8 mouse cellular contexts compared by ENCODE assay signal in genomic region chr13:100774704-100775103, GRCm38 (mm10). TPM values are rescaled to one million over a fixed set of nuclear protein-coding genes. Genes with fewer than 3 reads are reported as not detected.
A peak's percentile ranks its signal among the peaks of the same experiment; 100 is the strongest.
DNase-seq lines count a peak whose midpoint lies in the region; ATAC-seq and TF ChIP-seq lines count a peak whose summit lies in the region.

No protein-coding gene starts in this region.

- ATAC-seq in megakaryocyte, adult 5-6 weeks (ENCODE audit: poor library complexity, severe bottlenecking) = no peak
- ATAC-seq in forebrain, embryonic 12.5 days (ENCODE audit: low FRiP score) = no peak
- no peak for ATAC-seq in limb, embryonic 14.5 days (ENCODE audit: low FRiP score, low read depth)
- ATAC-seq in stomach, embryonic 16.5 days (ENCODE audit: insufficient read depth, low FRiP score) = no peak
- no peak for ATAC-seq in megakaryocyte-erythroid progenitor cell, adult 5-6 weeks (replicated peaks; ENCODE audit: low FRiP score, low TSS enrichment, poor library complexity, severe bottlenecking)

- no peak for TF ChIP-seq POLR2A in limb, embryonic 14.5 days (IDR thresholded peaks at IDR 0.05; ENCODE audit: borderline replicate concordance, extremely low read depth, insufficient read depth, insufficient read length)

- H3K9me3 ChIP-seq in megakaryocyte, embryonic 14.5 days = no peaks in the 10 kb centered on the region
- H3K9me3 ChIP-seq in forebrain, embryonic 12.5 days = no peaks in the 10 kb centered on the region
- no peaks in the 10 kb centered on the region for H3K9me3 ChIP-seq in limb, embryonic 14.5 days (ENCODE audit: control insufficient read depth, low read length)
- no peaks in the 10 kb centered on the region for H3K9me3 ChIP-seq in stomach, embryonic 16.5 days (replicated peaks; ENCODE audit: control insufficient read depth, low read length)

- peak overlapping the region; percentile 93 for H3K4me2 ChIP-seq in forebrain, embryonic 12.5 days
- H3K4me2 ChIP-seq in limb, embryonic 14.5 days (replicated peaks; ENCODE audit: low read depth, low read length, severe bottlenecking) = peak overlapping the region; percentile 67
- peak overlapping the region; percentile 89 for H3K4me2 ChIP-seq in stomach, embryonic 16.5 days (ENCODE audit: low read depth, low read length)

- H3K27me3 ChIP-seq in megakaryocyte, embryonic 14.5 days (replicated peaks) = no peaks in the 10 kb centered on the region
- H3K27me3 ChIP-seq in forebrain, embryonic 12.5 days = no peaks in the 10 kb centered on the region
- no peaks in the 10 kb centered on the region for H3K27me3 ChIP-seq in limb, embryonic 14.5 days (ENCODE audit: control insufficient read depth, insufficient read depth, low read length)
- no peaks in the 10 kb centered on the region for H3K27me3 ChIP-seq in stomach, embryonic 16.5 days (ENCODE audit: control insufficient read depth, insufficient read depth, low read length)

- peak overlapping the region; percentile 78 for H3K9ac ChIP-seq in forebrain, embryonic 12.5 days
- peak overlapping the region; percentile 67; the same call in 1 of the 2 replicates for H3K9ac ChIP-seq in limb, embryonic 14.5 days (ENCODE audit: low read depth, low read length, severe bottlenecking)
- peak overlapping the region; percentile 73 for H3K9ac ChIP-seq in stomach, embryonic 16.5 days (ENCODE audit: low read length)

- peak overlapping the region; percentile 99 for H3K4me3 ChIP-seq in megakaryocyte, embryonic 14.5 days (replicated peaks)
- peak overlapping the region; percentile 89 for H3K4me3 ChIP-seq in forebrain, embryonic 12.5 days (replicated peaks)
- peak overlapping the region; percentile 78 for H3K4me3 ChIP-seq in limb, embryonic 14.5 days (replicated peaks; ENCODE audit: low read length)
- peak overlapping the region; percentile 77 for H3K4me3 ChIP-seq in stomach, embryonic 16.5 days (replicated peaks; ENCODE audit: low read length)

- DNase-seq in limb, embryonic 14.5 days (ENCODE audit: low spot score) = no peak
- DNase-seq in thymus, postnatal 0 days (ENCODE audit: low spot score) = no peak
- DNase-seq in cerebellum, adult 18-20 months = no peak

- H3K36me3 ChIP-seq in megakaryocyte, embryonic 14.5 days (replicated peaks; ENCODE audit: low read length) = peaks cover 43% of the 10 kb centered on the region
- peaks cover 35% of the 10 kb centered on the region for H3K36me3 ChIP-seq in forebrain, embryonic 12.5 days (replicated peaks)
- peaks cover 29% of the 10 kb centered on the region for H3K36me3 ChIP-seq in limb, embryonic 14.5 days (ENCODE audit: control insufficient read depth, insufficient read depth, low read length)
- H3K36me3 ChIP-seq in stomach, embryonic 16.5 days (ENCODE audit: control insufficient read depth, insufficient read depth, low read length) = no peaks in the 10 kb centered on the region

- peaks cover 34% of the 10 kb centered on the region for H3K4me1 ChIP-seq in megakaryocyte, embryonic 14.5 days
- H3K4me1 ChIP-seq in forebrain, embryonic 12.5 days = peaks cover 18% of the 10 kb centered on the region
- peaks cover 8% of the 10 kb centered on the region; the same call in 1 of the 2 replicates for H3K4me1 ChIP-seq in limb, embryonic 14.5 days (ENCODE audit: control insufficient read depth, insufficient read depth, low read length)
- 0 out of 2 replicates have a peak, but pooled peaks cover 13% of the 10 kb centered on the region for H3K4me1 ChIP-seq in stomach, embryonic 16.5 days (ENCODE audit: control insufficient read depth, insufficient read depth, low read length)

- no peak overlapping the region for H3K27ac ChIP-seq in forebrain, embryonic 12.5 days
- H3K27ac ChIP-seq in limb, embryonic 14.5 days (replicated peaks; ENCODE audit: low read depth, low read length) = no peak overlapping the region
- H3K27ac ChIP-seq in stomach, embryonic 16.5 days (ENCODE audit: low read length) = no peak overlapping the region

RNA-seq across cellular contexts. Expression of gene Cenph, which starts 1.0 kb away (rescaled TPM):
- 9.2 TPM in 1 of 2 replicates, not detected in the other for polyA plus RNA-seq in megakaryocyte, embryonic 14.5 days (2012; ENCODE audit: insufficient read depth, low replicate concordance)
- 36.9 and 44.5 TPM in 2 replicates for total RNA-seq in megakaryocyte, adult 5-6 weeks (2015)
- total RNA-seq in megakaryocyte, adult 5-6 weeks (2017) = 31.4 and 39.6 TPM in 2 replicates
- polyA plus RNA-seq in forebrain, embryonic 12.5 days (2016; fragmentation: Nextera tagmentation; extraction: Ambion mirVana) = 46.3 and 48.9 TPM in 2 replicates
- polyA plus RNA-seq in limb, embryonic 14.5 days (2012; rRNA removed) = 22.1 and 29.4 TPM in 2 replicates
- 28.5 and 29.3 TPM in 2 replicates for polyA plus RNA-seq in limb, embryonic 14.5 days (2014; fragmentation: Nextera tagmentation; extraction: Ambion mirVana)
- 24.9 and 25.7 TPM in 2 replicates for polyA plus RNA-seq in stomach, embryonic 16.5 days (2015; fragmentation: Nextera tagmentation; extraction: Ambion mirVana)
- 58.3 and 100 TPM in 2 replicates for total RNA-seq in megakaryocyte-erythroid progenitor cell, adult 5-6 weeks (2014; fragmentation: Nextera tagmentation)
- 67.0 and 95.9 TPM in 2 replicates for total RNA-seq in megakaryocyte-erythroid progenitor cell, adult 5-6 weeks (2017)
- 36.9 TPM in 2 replicates for polyA plus RNA-seq in thymus, postnatal 0 days (2015; fragmentation: Nextera tagmentation; extraction: Ambion mirVana)

RNA-seq across cellular contexts. Expression of gene Ccnb1, which starts 11.7 kb away (rescaled TPM):
- polyA plus RNA-seq in megakaryocyte, embryonic 14.5 days (2012; ENCODE audit: insufficient read depth, low replicate concordance) = 3.9 TPM in 1 of 2 replicates, not detected in the other
- 133 and 142 TPM in 2 replicates for total RNA-seq in megakaryocyte, adult 5-6 weeks (2015)
- 188 and 197 TPM in 2 replicates for total RNA-seq in megakaryocyte, adult 5-6 weeks (2017)
- polyA plus RNA-seq in forebrain, embryonic 12.5 days (2016; fragmentation: Nextera tagmentation; extraction: Ambion mirVana) = 343 and 352 TPM in 2 replicates
- polyA plus RNA-seq in limb, embryonic 14.5 days (2012; rRNA removed) = 131 and 135 TPM in 2 replicates
- polyA plus RNA-seq in limb, embryonic 14.5 days (2014; fragmentation: Nextera tagmentation; extraction: Ambion mirVana) = 193 and 195 TPM in 2 replicates
- 173 and 187 TPM in 2 replicates for polyA plus RNA-seq in stomach, embryonic 16.5 days (2015; fragmentation: Nextera tagmentation; extraction: Ambion mirVana)
- total RNA-seq in megakaryocyte-erythroid progenitor cell, adult 5-6 weeks (2014; fragmentation: Nextera tagmentation) = 99.3 and 102 TPM in 2 replicates
- total RNA-seq in megakaryocyte-erythroid progenitor cell, adult 5-6 weeks (2017) = 150 and 153 TPM in 2 replicates
- 223 and 233 TPM in 2 replicates for polyA plus RNA-seq in thymus, postnatal 0 days (2015; fragmentation: Nextera tagmentation; extraction: Ambion mirVana)

RNA-seq across cellular contexts. Expression of gene Mrps36, which starts 30.2 kb away (rescaled TPM):
- 44.4 and 117 TPM in 2 replicates for polyA plus RNA-seq in megakaryocyte, embryonic 14.5 days (2012; ENCODE audit: insufficient read depth, low replicate concordance)
- 53.2 and 56.6 TPM in 2 replicates for total RNA-seq in megakaryocyte, adult 5-6 weeks (2015)
- total RNA-seq in megakaryocyte, adult 5-6 weeks (2017) = 47.2 and 52.2 TPM in 2 replicates
- 124 and 132 TPM in 2 replicates for polyA plus RNA-seq in forebrain, embryonic 12.5 days (2016; fragmentation: Nextera tagmentation; extraction: Ambion mirVana)
- 48.4 and 57.9 TPM in 2 replicates for polyA plus RNA-seq in limb, embryonic 14.5 days (2012; rRNA removed)
- 113 and 117 TPM in 2 replicates for polyA plus RNA-seq in limb, embryonic 14.5 days (2014; fragmentation: Nextera tagmentation; extraction: Ambion mirVana)
- polyA plus RNA-seq in stomach, embryonic 16.5 days (2015; fragmentation: Nextera tagmentation; extraction: Ambion mirVana) = 147 and 163 TPM in 2 replicates
- total RNA-seq in megakaryocyte-erythroid progenitor cell, adult 5-6 weeks (2014; fragmentation: Nextera tagmentation) = 122 and 137 TPM in 2 replicates
- 92.3 and 159 TPM in 2 replicates for total RNA-seq in megakaryocyte-erythroid progenitor cell, adult 5-6 weeks (2017)
- 228 and 249 TPM in 2 replicates for polyA plus RNA-seq in thymus, postnatal 0 days (2015; fragmentation: Nextera tagmentation; extraction: Ambion mirVana)

RNA-seq across cellular contexts. Expression of gene Cdk7, which starts 44.0 kb away (rescaled TPM):
- polyA plus RNA-seq in megakaryocyte, embryonic 14.5 days (2012; ENCODE audit: insufficient read depth, low replicate concordance) = 15.0 and 19.6 TPM in 2 replicates
- 26.1 and 27.2 TPM in 2 replicates for total RNA-seq in megakaryocyte, adult 5-6 weeks (2015)
- total RNA-seq in megakaryocyte, adult 5-6 weeks (2017) = 22.2 and 22.6 TPM in 2 replicates
- polyA plus RNA-seq in forebrain, embryonic 12.5 days (2016; fragmentation: Nextera tagmentation; extraction: Ambion mirVana) = 63.7 and 66.2 TPM in 2 replicates
- 59.4 and 60.3 TPM in 2 replicates for polyA plus RNA-seq in limb, embryonic 14.5 days (2012; rRNA removed)
- polyA plus RNA-seq in limb, embryonic 14.5 days (2014; fragmentation: Nextera tagmentation; extraction: Ambion mirVana) = 94.8 and 96.4 TPM in 2 replicates
- polyA plus RNA-seq in stomach, embryonic 16.5 days (2015; fragmentation: Nextera tagmentation; extraction: Ambion mirVana) = 69.4 and 78.0 TPM in 2 replicates
- total RNA-seq in megakaryocyte-erythroid progenitor cell, adult 5-6 weeks (2014; fragmentation: Nextera tagmentation) = 69.6 and 73.5 TPM in 2 replicates
- total RNA-seq in megakaryocyte-erythroid progenitor cell, adult 5-6 weeks (2017) = 66.7 and 69.1 TPM in 2 replicates
- 86.5 and 93.0 TPM in 2 replicates for polyA plus RNA-seq in thymus, postnatal 0 days (2015; fragmentation: Nextera tagmentation; extraction: Ambion mirVana)

RNA-seq across cellular contexts. Expression of gene Slc30a5, which starts 58.5 kb away (rescaled TPM):
- polyA plus RNA-seq in megakaryocyte, embryonic 14.5 days (2012; ENCODE audit: insufficient read depth, low replicate concordance) = 2.0 and 2.3 TPM in 2 replicates
- total RNA-seq in megakaryocyte, adult 5-6 weeks (2015) = 73.0 and 85.6 TPM in 2 replicates
- 75.7 and 78.5 TPM in 2 replicates for total RNA-seq in megakaryocyte, adult 5-6 weeks (2017)
- polyA plus RNA-seq in forebrain, embryonic 12.5 days (2016; fragmentation: Nextera tagmentation; extraction: Ambion mirVana) = 44.5 and 47.1 TPM in 2 replicates
- 69.0 and 69.2 TPM in 2 replicates for polyA plus RNA-seq in limb, embryonic 14.5 days (2012; rRNA removed)
- 70.9 and 73.5 TPM in 2 replicates for polyA plus RNA-seq in limb, embryonic 14.5 days (2014; fragmentation: Nextera tagmentation; extraction: Ambion mirVana)
- 47.3 and 53.7 TPM in 2 replicates for polyA plus RNA-seq in stomach, embryonic 16.5 days (2015; fragmentation: Nextera tagmentation; extraction: Ambion mirVana)
- total RNA-seq in megakaryocyte-erythroid progenitor cell, adult 5-6 weeks (2014; fragmentation: Nextera tagmentation) = 48.1 and 53.9 TPM in 2 replicates
- total RNA-seq in megakaryocyte-erythroid progenitor cell, adult 5-6 weeks (2017) = 83.5 and 95.2 TPM in 2 replicates
- polyA plus RNA-seq in thymus, postnatal 0 days (2015; fragmentation: Nextera tagmentation; extraction: Ambion mirVana) = 43.2 and 45.8 TPM in 2 replicates

Comparison
In these comparisons a context has a peak if more than half of its experiments do, and no peak if none do; other contexts are left out.
1. RNA of gene Ccnb1, which starts 11.7 kb away (polyA plus RNA-seq): 343 to 352 TPM in forebrain, embryonic 12.5 days, 223 to 233 TPM in thymus, postnatal 0 days, 131 to 195 TPM in limb, embryonic 14.5 days and 173 to 187 TPM in stomach, embryonic 16.5 days; 3.9 TPM in megakaryocyte, embryonic 14.5 days; every median in the first group is over 10 times any median in the second.
2. Peak in every context shown above with its lines, with median percentiles within 50 percentile points of each other: H3K4me3 ChIP-seq, H3K4me2 ChIP-seq and H3K9ac ChIP-seq.